Mouse (Mus musculus) bone marrow macrophage, adult 2 months (primary cell): ENCODE data around the gene Top3a.

Experiments
- CTCF ChIP-seq: IDR thresholded peaks from 2 replicates; pipeline ENCODE4 v1.5.1; 2012; ENCODE audit warnings: low read depth, mild to moderate bottlenecking, low read length, moderate library complexity
- POLR2A ChIP-seq: IDR thresholded peaks from 2 replicates; pipeline ENCODE4 v1.6.1; 2012; ENCODE audit warnings: mild to moderate bottlenecking, low read depth, low read length, borderline replicate concordance

DNA sequence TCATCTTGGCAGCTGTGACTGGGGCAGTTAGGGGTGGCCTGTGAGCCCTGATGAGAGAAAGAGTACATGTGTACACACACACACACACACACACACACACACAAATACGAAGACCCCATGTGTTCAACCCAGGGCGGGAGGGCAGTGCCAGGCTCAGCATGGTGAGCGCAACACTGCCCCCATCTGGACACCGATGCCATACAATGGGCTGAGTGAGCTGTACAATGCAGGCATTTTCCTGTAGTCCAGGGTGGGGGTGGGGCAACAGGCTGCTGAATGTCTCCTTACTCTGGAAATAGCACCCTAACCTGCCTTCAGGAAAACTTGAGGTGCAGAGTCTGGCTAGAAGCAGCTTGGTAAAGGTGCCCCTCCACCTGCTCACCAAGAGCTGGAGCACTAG, 74.0 kb downstream of the Top3a start:
- peak; percentile 31; the same call in 1 of the 2 replicates for TF ChIP-seq CTCF
- TF ChIP-seq POLR2A, result no peak
